Mouse (Mus musculus) brain, embryonic 14.5 days (tissue): ENCODE measurements around the gene C2. TPM values are rescaled to one million over a fixed set of nuclear protein-coding genes. Genes with fewer than 3 reads are reported as not detected.
A peak's percentile ranks its signal among the peaks of the same experiment; 100 is the strongest.

Experiments used
- DNase-seq: peaks from one replicate; pipeline ENCODE4 v3.0.0-alpha.2; 2011; ENCODE audit warnings: low read depth
- CTCF ChIP-seq: fragments of 200-500 bp; IDR thresholded peaks from 2 replicates; pipeline ENCODE4 v1.5.1; 2012; ENCODE audit warnings: inconsistent platforms, mild to moderate bottlenecking, moderate library complexity, borderline replicate concordance; ENCODE audit not compliant: insufficient read depth, insufficient read length; ENCODE audit errors: extremely low read depth
- POLR2A ChIP-seq: fragments of 200-500 bp; IDR thresholded peaks from 2 replicates; pipeline ENCODE4 v1.6.1; 2012; ENCODE audit warnings: mild to moderate bottlenecking, inconsistent platforms, borderline replicate concordance; ENCODE audit not compliant: poor library complexity, insufficient read depth, insufficient read length, severe bottlenecking; ENCODE audit errors: extremely low read depth
- polyA plus RNA-seq: library from polyadenylated mRNA; depleted of rRNA; stranded (reverse); fragments of >200 nt; gene quantifications from 2 replicates; pipeline ENCODE4 v1.2.3, GENCODE M21; 2012

Gene C2
- polyA plus RNA-seq, 1 experiment: 2.3 TPM

- DNase-seq: peak; percentile 99
- TF ChIP-seq CTCF (peak; percentile 70), POLR2A (peak; percentile 27; the same call in 1 of the 2 replicates)
These were observed 33.1 kb upstream of the C2 start, which contains the start of gene Neu1 for GRCm38 (mm10) chr17:34931061-34931734. Gene Neu1, plus strand, starts transcription at chr17:34931253.

- no peak for DNase-seq
- TF ChIP-seq CTCF (no peak), POLR2A (no peak)
These were observed 30.8 kb upstream of the C2 start for GRCm38 (mm10) chr17:34928841-34929240.

- no peak for DNase-seq
- TF ChIP-seq POLR2A (no peak), CTCF (no peak)
These were observed 29.4 kb upstream of the C2 start for GRCm38 (mm10) chr17:34927306-34928019.

- no peak for DNase-seq
- TF ChIP-seq POLR2A (no peak), CTCF (no peak)
These were observed 26.2 kb upstream of the C2 start for GRCm38 (mm10) chr17:34924258-34924657.

GRCm38 (mm10) chr17:34922939-34923338 is 24.9 kb upstream of the C2 start:
- DNase-seq: no peak
- TF ChIP-seq CTCF (peak; percentile 31; the same call in 1 of the 2 replicates), POLR2A (no peak)

- no peak for TF ChIP-seq CTCF
- no peak for TF ChIP-seq POLR2A
- DNase-seq: no peak
These were observed 19.1 kb upstream of the C2 start for GRCm38 (mm10) chr17:34917188-34917587.

GRCm38 (mm10) chr17:34916316-34916715 is 18.3 kb upstream of the C2 start:
- TF ChIP-seq CTCF: no peak
- TF ChIP-seq POLR2A: no peak
- no peak for DNase-seq

GRCm38 (mm10) chr17:34915410-34915831 is 17.4 kb upstream of the C2 start:
- peak; percentile 38; the same call in 1 of the 2 replicates for TF ChIP-seq CTCF
- no peak for TF ChIP-seq POLR2A
- DNase-seq: no peak

GRCm38 (mm10) chr17:34913930-34914665 is 16.0 kb upstream of the C2 start, which contains the start of gene Slc44a4:
Gene Slc44a4, plus strand, starts transcription at chr17:34914466.
- TF ChIP-seq POLR2A (no peak), CTCF (no peak)
- DNase-seq: no peak

- TF ChIP-seq CTCF (peak; percentile 89), POLR2A (no peak)
- DNase-seq: peak; percentile 67
These were observed 13.9 kb upstream of the C2 start for GRCm38 (mm10) chr17:34911945-34912351.

GRCm38 (mm10) chr17:34910982-34911381 is 12.9 kb upstream of the C2 start:
- no peak for DNase-seq
- no peak for TF ChIP-seq POLR2A
- no peak for TF ChIP-seq CTCF
